Mouse (Mus musculus) megakaryocyte progenitor cell, adult 5-6 weeks (primary cell): ENCODE measurements around the gene Jph3. TPM values are rescaled to one million over a fixed set of nuclear protein-coding genes. Genes with fewer than 3 reads are reported as not detected.

Experiments used
- ATAC-seq: replicated peaks from 2 replicates; pipeline ENCODE4 v1.8.0; 2016; ENCODE audit warnings: mild to moderate bottlenecking, moderate TSS enrichment, inconsistent platforms; ENCODE audit not compliant: poor library complexity
- total RNA-seq, 2 experiments: library from RNA; stranded (forward) in 1 of 2; stranded (reverse) in 1 of 2; fragments of 157-497, 149-512 nt in 1 of 2; fragments of 200-1000 nt in 1 of 2; gene quantifications; 2 replicates each; pipeline versions ENCODE4 v1.2.3 to v1.2.4; 2015 to 2017

The Jph3 gene
- total RNA-seq, 2 experiments from 2014 or later, result 0.04 TPM; not detected in 1

DNA sequence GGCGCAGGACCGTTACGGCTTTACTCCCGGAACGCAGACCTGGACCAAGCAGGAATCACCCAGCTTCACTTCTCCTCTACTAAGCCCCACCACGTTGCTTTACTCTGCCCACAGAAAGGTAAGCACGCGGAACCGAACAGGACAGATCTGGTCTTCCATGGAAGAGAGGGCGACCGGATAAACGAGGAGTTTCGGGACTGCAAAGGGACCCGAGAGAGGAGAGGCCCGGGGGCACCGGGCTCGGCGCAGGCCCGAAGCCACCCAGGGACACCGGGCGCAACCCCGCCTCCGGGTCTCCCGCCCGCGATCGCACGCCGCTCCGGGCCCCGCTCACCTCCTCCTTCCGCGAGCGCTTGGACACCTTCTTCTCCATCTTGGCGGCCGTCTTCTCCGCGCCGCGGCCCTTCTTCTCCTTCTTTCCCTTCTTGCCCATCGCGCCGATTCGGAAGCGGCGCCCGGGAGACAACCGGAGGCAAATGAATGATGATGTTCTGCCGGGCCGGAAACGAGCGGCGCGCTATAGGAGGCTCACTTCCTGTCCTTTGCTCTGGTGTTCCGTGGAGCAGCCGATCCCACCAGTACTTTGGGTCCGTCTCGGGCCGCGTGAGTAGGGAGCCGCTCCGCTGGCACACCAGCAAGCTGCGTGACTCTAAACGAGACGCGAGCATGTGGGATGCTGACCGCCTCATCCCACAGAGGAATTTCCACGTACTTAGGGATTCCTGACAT is 99.8 kb downstream of the Jph3 start, which contains the start of gene Klhdc4:
Klhdc4 (minus strand) TSS at position 522 of the 729 bp plus-strand sequence.
- peak; percentile 98 for ATAC-seq

DNA sequence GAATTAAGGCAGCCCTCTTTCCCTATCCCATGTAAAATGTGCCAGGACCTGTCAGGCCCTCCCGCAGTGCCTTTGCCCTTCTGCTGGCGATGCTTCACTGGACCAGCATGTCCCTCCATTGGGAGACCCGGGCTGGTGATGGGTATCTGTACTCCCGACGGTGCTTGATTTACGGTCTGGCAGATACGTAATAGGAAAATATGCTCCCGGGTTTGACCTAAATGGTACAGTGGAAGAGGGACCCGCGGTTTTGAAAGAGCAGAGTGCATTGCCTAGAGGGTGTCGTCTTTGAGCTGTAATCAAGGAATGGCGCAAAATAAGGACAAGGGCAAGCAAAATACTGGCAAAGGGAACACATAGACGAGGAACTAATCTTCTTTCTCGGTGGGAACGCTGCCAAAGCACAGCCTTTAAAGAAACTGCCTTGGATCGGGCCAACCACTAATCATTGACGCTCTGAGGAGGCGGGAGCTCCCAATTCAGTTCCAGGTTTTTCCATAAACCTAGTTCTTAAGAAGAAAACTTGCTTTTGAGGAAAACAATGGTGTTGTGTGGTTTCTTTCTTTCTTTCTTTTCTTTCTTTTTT is 100.4 kb downstream of the Jph3 start:
- ATAC-seq, result peak; percentile 49

DNA sequence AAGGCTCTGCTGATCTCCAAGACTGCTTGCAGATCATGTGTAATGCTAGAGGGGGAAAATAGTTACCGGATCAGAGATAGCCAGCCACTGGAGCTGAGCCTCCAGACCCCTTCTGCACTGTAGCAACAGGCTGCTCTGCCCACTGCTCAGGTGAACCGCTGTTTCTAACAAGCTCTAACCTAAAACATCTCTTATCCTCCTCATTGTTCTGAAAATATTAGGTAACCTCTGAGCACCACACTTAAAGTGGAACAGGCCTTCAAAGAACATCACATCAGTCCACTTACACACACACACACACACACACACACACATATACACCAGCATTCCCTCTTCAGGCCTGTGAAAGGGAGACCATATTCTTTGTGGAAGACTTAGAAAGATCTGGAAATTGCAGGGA is 102.6 kb downstream of the Jph3 start:
- no peak for ATAC-seq

DNA sequence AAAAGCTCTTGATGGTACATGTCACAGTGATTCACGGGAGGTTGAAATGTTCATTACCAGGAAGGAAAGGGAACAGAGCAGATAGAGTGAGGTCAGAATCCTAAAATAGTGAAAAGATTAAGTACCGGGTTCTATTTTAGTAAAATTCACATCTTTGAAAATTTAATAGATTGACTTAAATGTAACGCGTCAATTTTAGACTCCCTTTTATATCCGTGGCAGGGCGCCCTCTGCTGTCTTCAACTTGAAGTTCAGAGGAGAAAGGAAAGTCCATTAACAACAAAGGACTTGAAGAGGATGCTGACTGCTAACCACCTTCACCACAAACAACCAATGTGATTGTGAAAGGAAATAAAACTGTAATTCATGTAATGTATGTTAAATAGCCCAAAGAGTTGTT is 103.1 kb downstream of the Jph3 start:
- ATAC-seq, result peak; percentile 74

DNA sequence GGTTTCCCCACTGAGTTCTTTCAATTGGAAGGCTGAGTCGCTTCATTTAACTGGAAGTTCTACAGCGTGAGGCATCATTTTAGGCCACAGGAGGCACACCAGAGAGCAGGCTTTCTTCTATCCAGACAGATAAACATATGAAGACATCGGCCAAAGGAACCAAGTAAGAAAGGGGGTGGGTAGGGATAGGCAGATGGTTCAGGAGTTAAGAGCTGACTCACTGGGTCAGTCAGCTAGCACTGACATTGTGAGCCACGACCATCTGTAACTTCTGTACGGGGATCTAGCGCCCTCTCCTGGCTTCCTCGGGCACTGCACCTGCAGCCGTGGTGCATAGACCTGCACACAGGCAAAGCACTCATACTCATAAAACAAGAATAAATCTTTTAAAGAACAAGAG is 111.8 kb downstream of the Jph3 start:
- peak; percentile 88 for ATAC-seq

DNA sequence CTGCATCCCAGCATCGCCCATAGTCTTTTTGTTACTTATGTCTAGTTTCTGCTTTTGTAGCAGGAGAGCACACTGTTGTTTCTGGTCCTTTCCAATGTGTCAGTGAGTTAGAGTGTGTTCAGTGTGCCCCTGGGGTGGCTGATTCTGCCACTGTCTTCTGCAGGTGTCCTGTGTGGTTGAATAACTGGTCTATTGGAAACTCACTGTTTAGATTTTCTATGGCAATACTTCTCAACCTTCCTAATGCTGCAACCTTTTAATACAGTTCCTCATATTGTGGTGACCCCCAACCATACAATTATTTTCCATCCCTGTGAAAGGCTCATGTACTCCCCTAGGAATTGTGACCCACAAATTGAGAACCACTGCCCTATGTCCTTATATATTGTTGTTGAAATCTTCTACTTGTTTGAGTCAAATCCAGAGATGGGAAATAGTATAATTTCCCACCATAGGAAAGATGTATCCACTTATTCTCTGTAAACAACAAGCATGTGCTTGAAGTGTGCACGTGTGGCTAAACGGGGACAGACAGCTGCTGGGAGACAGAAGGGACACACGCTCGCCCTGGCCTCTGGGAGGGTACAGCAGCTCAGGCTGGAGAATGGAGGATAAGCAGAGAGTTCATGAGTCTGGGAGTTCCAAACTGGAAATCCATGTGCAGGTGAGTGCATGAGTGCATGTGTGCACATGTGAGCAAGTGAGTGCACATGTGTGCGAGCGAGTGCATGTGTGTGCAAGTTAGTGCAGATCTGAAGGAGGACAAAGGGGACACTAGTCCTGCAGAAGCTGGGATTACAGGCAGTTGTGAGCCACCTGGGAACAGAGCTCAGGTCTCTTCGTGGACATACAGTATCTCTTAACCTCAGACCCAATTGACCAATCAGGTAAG is 112.9 kb downstream of the Jph3 start:
- no peak for ATAC-seq

DNA sequence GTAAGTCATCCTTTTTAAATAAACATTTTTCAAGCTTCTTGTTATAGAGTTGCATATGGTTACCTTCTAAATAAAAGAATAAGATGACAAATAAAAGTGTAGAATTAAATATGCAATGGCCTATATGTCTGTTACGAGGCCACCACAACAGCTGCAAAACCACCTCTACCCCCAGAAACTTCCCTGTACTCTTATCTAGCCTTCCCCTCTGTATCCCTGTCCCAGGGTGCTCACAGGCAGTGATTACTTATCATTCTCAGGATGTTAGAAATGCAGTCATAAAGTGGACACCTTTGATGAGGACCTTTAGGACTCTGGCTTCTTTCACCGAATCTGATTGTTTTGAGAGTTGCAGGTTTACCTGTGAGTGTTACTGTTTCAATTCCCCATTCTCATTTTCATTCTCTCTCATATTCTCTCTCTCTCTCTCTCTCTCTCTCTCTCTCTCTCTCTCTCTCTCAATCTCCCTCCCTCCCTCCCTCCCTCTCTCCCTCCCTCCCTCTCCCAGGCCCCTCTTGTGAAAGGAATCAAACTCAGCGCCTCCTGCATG is 113.8 kb downstream of the Jph3 start:
- ATAC-seq, result no peak

Other genes with a start within 250 kb of the Jph3 start
- gene 1700018B08Rik, start 185.3 kb upstream of the Jph3 start, total RNA-seq (2015), result not detected in 2 replicates
- gene 1700018B08Rik, start 185.3 kb upstream of the Jph3 start, total RNA-seq (2017), result not detected in 2 replicates
- 6.0 and 6.6 TPM in 2 replicates for gene Fbxo31, start 150.8 kb upstream of the Jph3 start, total RNA-seq (2015)
- gene Fbxo31, start 150.8 kb upstream of the Jph3 start, total RNA-seq (2017), result 6.9 and 7.1 TPM in 2 replicates
- 73.8 and 74.5 TPM in 2 replicates for gene Map1lc3b, start 139.3 kb upstream of the Jph3 start, total RNA-seq (2015)
- 65.9 and 78.6 TPM in 2 replicates for gene Map1lc3b, start 139.3 kb upstream of the Jph3 start, total RNA-seq (2017)
- gene Zcchc14, start 76.7 kb upstream of the Jph3 start, total RNA-seq (2015), result 0.07 TPM in 1 of 2 replicates, not detected in the other
- gene Zcchc14, start 76.7 kb upstream of the Jph3 start, total RNA-seq (2017), result 0.04 TPM in 1 of 2 replicates, not detected in the other
- 16.5 and 18.6 TPM in 2 replicates for gene Klhdc4, start 99.9 kb downstream of the Jph3 start, total RNA-seq (2015)
- 46.1 and 46.9 TPM in 2 replicates for gene Klhdc4, start 99.9 kb downstream of the Jph3 start, total RNA-seq (2017)
- gene Slc7a5, start 178.1 kb downstream of the Jph3 start, total RNA-seq (2015), result 46.4 and 57.5 TPM in 2 replicates
- 25.8 and 31.7 TPM in 2 replicates for gene Slc7a5, start 178.1 kb downstream of the Jph3 start, total RNA-seq (2017)
- gene Car5a, start 215.3 kb downstream of the Jph3 start, total RNA-seq (2015), result not detected in 2 replicates
- gene Car5a, start 215.3 kb downstream of the Jph3 start, total RNA-seq (2017), result not detected in 2 replicates
- gene Banp, start 220.1 kb downstream of the Jph3 start, total RNA-seq (2015), result 7.5 and 9.0 TPM in 2 replicates
- 21.8 and 41.2 TPM in 2 replicates for gene Banp, start 220.1 kb downstream of the Jph3 start, total RNA-seq (2017)